Mouse (Mus musculus) spleen, postnatal 14 days (tissue): Measurements from ENCODE around the gene Llgl1.

ENCODE experiments used
- DNase-seq, 2 experiments: peaks; one replicate each; pipeline ENCODE4 v3.0.0; 2021 to 2022; ENCODE audit warnings: low spot score in 2 of 2

Gene Llgl1

DNA sequence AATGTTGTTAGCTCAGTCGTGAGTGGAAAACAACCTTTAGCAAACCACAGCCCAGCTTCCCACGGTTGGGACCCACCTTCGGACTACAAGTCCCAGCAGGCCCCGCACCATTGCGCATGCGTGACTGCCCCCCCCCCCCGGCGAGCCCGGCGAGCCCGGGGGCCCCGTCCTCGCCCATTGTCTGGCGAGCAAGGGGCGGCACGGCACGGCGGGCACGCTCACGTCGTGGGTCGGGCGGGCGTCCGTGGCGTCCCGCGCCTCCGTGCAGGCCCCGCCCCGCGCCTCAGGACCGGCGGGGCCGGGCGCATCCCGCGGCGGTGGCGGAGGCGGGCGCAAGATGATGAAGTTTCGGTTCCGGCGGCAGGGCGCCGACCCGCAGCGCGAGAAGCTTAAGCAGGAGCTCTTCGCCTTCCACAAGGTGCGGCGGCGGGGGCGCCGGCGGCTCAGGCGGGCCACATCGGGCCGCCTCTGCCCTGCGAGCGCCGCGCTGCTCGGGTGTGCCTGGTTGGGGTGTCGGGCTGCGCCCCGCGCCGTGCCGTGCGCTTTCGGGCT lies at the start of gene Llgl1:
Gene Llgl1 (plus strand): TSS at position 200 of the 552 bp plus-strand sequence.
- peak; percentile 60 to 79 for DNase-seq

DNA sequence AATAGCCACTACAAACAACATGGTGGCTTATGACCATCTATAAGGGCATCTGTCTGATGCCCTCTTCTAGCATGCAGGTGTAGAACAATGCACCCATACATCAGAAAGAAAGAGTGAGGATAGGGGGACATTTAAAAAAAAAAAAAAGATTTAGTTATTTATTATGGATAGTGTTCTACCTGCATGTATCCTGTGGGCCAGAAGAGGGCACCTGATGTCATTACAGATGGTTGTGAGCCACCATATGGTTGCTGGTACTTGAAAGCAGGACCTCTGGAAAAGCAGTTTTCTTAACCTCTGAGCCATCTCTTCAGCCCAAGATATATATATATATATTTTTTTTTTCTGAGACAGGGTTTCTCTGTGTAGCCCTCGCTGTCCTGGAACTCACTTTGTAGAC lies 3.4 kb upstream of the Llgl1 start:
- no peak for DNase-seq

DNA sequence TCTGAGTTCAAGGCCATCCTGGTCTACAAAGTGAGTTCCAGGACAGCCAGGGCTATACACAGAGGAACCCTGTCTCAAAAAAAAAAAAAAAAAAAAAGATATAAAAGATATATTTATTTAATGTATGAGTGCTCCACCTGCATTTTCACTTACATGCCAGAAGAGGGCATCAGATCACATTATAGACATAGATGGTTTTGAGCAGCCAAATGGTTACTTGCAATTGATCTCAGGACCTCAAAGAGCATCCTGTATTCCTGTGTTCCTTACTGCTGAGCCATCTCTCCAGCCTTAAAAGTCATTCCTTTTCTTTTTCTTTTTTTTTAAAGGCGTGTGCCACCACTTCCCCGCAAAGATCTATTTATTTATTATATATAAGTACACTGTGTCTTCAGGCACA lies 2.0 kb upstream of the Llgl1 start:
- DNase-seq: no peak

DNA sequence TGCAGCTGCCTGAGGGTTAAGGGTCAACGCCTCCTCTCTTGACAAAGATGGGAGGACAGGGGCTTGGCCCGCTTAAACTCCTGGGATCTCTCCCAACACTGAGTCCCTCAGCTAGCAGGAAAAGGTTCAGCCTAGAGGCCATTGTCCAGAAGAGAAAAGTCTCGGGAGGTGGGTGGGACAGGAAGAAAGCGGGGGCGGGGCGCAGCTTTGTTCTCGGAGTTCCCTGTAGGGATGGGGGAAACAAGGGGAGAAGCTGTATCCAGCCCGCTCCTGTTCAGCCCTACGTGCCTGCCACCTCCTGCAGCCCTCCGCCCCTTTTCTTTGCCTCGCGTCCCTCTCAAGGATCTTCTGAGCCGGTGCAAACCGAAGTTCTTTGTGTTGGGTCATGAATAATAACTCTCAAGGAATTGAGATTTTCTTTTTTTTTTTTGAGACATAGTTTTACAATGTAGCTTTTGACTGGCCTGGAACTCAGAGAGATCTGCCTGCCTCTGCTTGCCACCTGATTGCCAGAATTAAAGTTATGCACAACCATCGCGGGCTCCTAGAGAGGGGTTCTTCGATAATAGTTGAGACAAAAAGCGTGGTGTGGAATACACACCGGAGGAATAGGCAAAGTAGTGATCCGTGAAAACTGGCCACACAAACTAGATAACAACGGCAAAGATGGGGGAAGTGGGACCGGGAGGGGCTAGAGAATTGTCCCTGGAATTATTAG lies 558 bp upstream of the Llgl1 start:
- no peak for DNase-seq

DNA sequence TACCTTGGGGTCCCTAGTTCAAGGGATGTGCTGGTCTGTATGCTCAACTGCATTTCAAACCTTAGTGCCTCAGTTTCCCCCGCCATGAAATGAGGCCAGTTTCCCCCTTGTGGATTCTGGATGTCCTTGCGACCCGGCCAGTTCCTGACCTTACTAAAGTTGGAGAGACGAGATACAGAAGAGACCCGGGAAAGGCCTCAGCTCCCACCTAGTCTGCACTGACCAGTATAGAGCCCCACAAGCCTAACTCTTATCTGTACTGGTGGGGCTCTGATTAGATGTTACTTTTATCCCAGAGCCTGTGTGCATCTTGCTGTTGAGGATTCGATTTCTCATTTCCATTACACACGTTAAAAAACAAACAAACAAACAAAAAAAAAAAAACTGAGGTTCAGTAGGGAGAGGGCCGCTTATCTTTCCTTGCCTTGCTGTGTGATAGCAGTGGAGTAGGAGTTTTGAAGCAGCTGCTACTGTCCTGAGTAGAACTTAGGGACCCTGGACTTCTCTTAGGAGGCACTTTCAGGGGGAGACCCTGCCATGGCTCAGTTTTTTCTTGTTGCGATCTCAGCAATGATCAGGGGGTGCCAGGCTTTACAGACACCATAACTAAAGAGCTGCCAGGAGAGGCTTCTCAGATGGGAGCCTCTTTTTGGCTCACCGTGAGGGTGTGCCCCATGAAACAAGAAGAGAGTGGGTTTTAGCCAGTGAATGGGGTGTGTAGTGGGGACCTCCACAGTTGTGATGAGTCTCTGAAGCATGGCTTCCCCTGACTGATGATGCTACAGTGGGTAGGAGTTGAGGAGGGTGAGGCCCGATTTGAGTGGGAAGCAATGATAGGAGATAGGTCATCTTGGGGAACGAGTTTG lies 1.0 kb downstream of the Llgl1 start:
- no peak for DNase-seq

DNA sequence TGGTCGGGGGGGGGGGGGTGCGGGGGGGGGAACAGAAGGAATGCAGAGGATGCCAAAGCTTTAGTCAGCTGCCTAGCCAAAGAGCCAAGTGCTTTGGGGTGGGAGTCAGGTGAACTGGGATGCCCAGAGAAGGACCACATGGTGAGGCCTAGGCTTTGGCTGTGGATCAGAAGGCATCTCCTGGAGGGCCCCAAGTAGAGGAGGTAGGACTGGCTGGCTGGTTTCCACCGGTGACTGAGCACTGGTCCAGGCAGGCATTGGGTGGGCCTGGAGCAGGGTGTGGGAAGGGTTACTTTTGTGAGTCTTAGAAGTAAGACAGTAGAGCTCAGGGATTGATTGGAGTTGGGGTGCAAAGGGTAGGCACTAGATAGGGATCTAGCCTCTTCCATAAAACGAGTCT lies 2.1 kb downstream of the Llgl1 start:
- DNase-seq: no peak

DNA sequence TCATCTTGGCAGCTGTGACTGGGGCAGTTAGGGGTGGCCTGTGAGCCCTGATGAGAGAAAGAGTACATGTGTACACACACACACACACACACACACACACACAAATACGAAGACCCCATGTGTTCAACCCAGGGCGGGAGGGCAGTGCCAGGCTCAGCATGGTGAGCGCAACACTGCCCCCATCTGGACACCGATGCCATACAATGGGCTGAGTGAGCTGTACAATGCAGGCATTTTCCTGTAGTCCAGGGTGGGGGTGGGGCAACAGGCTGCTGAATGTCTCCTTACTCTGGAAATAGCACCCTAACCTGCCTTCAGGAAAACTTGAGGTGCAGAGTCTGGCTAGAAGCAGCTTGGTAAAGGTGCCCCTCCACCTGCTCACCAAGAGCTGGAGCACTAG lies 3.6 kb downstream of the Llgl1 start:
- DNase-seq: peak; percentile 30 to 64

DNA sequence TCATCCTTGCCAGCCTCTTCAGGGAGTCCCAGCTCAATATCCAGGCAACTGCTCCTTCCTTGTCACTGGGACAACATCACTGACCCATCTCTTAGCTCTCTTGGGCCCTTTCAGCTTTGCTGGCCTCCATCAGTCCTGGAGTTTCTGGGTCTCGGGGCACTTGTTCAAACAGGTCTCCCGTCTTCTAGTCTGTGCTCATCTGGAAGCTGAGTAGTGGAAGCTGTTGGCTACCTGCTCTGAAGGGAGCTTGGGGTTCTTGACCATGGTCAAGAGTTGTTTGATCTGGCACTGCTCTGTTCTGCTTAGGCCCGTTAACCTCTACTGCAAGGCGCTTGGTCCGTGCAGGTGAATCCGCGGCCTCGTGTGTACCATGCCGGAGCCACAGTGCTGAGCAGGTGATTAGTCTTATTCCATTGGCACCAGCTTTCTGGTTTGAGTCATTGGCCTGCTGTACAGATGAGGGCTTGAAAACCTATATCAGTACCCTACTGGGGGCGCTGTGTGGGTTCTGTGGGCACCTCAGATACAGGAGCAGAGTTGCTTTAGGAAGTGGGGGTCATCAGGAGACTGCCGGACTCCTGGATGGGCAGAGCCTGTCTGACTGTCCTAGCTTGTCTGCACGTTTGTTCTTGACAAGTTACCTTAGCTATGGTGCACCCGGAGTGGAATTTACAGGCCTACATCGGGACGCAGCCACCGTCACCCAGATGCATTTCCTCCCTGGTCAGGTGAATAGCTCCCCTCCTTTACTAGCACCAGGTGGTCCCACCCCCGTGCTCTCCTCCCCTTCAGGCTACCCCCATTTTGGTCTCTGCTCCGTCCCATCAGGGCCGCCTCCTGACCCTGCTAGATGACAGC lies 4.7 kb downstream of the Llgl1 start:
- DNase-seq: peak in 1 of 2 experiments; percentile 5

DNA sequence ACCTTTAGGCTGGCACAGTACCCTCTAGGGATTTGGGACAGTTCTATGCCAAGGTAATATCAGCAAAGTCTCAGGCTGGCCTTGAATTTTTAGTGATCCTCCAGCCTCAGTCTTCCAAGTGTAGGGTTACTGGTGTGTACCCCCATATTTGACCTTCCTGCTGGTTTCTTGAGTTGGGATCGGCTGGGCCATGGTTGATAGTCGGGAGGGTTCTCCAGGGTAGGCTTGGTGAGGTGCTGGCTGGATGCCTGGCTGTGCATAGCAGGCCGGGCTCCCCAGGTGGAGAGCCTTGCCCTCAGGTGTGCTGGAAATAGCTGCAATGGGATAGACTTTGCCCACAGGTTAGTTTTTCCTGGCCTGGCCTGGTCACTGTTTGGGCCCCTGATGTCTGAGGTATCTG lies 5.7 kb downstream of the Llgl1 start:
- peak in 1 of 2 experiments; percentile 4 for DNase-seq

DNA sequence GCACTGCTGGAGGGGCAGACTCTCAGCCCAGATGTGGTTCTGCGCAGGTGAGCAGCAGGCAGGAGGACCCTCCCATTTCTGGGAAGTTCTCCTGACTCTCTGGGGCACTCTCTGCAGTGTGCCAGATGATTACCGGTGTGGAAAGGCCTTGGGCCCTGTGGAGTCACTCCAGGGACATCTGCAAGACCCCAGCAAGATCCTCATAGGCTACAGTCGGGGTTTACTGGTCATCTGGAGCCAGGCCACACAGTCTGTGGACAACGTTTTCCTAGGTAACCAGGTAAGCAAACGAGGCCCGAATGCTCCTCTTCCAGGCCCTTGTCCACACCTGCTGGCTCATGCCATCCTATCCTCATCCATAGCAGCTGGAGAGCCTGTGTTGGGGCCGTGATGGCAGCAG lies 6.6 kb downstream of the Llgl1 start:
- DNase-seq: peak in 1 of 2 experiments; percentile 5

DNA sequence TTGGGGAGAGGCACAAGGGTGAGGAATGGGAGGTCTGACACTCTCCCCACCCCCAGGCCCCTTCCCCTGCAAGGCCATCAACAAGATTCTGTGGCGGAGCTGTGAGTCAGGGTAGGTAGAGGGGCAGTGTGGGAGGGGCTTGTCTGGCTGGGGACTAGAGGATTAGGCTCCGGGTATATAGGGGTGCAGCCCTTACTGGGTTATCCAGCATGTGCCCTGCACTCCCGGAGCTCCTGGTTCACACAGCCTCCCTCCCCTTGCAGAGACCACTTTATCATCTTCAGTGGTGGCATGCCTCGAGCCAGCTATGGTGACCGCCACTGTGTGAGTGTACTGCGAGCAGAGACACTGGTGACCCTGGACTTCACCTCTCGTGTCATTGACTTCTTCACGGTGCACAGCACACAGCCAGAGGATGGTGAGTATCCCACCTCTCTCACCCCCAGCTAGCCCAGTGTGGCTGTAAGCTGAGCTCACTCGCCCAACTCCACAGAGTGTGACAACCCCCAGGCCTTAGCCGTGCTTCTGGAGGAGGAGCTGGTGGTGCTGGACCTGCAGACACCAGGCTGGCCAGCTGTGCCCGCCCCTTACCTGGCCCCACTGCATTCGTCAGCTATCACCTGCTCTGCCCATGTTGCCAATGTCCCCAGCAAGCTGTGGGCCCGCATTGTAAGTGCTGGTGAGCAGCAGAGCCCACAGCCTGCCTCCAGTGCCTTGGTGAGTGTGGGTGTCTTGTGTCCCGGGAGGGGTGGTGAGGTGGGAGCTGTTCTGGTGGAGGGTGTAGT lies 7.4 kb downstream of the Llgl1 start:
- DNase-seq: peak in 1 of 2 experiments; percentile 5

DNA sequence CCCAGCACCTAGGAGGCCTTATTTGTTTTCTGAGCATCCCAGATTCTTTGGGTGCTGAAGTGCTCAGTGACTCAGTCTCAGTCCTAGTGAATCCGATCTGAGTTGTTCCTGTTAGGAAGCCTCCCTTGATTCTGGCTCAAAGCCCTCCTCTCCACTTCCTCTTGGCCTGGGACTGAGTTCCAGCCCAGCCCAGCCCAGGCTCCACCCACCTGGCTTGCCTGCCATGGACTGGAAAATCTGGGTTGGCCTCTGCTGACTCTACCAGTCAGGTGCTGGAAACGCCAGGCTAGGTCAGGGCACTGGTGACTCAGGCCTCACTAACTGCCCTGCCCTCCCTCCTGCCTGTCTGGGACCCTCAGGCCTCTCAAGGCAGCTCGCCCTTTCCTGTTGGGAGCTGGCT lies 8.1 kb downstream of the Llgl1 start:
- DNase-seq: no peak

DNA sequence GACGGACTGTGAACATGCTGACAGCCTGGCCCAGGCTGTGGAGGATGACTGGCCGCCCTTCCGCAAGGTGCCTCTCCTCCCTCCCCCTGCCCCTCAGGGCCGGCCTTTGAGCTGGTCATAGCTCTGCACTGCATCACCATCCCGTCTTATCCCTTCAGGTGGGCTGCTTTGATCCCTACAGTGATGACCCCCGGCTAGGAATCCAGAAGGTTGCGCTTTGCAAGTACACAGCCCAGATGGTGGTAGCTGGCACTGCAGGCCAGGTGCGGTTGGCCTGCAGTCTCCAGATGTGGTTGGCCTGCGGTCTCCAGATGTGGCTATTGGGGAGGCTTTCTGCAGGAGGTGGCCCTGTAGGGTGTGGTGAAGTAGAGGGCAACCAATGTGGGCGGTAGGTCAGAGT lies 9.1 kb downstream of the Llgl1 start:
- no peak for DNase-seq

DNA sequence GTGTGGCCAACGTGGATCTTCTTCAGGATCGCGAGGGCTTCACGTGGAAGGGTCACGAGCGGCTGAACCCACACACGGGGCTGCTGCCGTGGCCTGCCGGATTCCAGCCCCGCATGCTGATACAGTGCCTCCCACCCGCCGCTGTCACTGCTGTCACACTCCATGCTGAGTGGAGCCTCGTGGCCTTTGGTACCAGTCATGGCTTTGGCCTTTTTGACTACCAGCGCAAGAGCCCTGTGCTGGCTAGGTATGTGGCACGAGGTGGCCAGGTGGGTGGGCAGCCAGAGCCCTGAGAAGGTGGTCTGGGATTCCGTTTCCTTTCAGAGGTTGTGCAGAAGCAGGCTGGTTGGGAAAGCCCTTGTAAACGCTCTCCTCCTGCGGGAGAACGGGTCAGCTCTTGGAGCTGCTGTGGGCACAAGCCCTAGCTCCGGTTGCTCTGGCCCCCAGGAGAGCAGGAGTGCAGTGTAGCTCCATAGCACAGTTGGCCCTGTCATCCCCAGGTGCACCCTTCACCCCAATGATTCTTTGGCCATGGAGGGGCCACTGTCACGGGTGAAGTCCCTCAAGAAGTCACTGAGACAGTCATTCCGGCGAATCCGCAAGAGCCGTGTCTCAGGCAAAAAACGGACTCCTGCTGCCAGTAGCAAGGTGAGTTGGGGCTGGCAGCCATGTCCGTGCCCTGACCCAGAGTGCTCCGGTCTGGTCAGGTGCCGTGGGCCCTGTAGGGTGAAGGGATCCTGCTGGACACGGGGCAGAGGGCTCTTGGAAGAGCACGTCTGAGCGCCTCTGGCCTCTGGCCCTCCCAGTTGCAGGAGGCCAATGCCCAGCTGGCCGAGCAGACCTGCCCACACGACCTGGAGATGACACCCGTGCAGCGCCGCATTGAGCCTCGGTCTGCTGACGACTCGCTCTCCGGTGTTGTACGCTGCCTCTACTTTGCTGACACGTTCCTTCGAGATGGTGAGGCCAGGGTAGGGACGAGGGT lies 10.2 kb downstream of the Llgl1 start:
- no peak for DNase-seq

DNA sequence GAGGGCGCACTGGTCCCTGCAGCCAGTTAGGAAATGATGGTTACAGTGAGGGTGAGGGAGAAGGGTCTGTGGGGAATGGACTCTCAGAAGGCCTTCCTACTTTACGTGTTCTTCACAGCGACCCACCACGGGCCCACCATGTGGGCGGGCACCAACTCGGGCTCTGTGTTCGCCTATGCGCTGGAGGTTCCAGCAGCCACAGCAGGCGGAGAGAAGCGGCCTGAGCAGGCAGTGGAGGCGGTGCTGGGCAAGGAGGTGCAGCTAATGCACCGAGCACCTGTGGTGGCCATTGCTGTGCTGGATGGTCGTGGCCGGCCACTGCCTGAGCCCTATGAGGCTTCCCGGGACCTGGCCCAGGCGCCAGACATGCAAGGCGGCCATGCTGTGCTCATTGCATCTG lies 11.7 kb downstream of the Llgl1 start:
- no peak for DNase-seq

DNA sequence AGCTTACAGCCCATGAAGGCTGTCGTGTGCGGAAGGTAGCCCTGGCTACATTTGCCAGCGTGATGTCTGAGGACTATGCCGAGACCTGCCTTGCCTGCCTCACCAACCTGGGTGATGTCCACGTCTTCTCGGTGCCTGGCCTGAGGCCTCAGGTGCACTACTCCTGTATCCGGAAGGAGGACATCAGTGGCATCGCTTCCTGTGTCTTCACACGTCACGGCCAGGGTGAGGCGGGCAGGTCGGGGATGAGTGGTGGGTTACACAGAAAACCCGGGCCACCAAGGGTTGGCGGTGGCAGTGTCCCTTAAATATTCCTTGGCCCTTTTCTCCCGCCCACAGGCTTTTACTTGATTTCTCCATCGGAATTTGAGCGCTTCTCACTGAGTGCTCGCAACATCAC lies 12.5 kb downstream of the Llgl1 start:
- no peak for DNase-seq

DNA sequence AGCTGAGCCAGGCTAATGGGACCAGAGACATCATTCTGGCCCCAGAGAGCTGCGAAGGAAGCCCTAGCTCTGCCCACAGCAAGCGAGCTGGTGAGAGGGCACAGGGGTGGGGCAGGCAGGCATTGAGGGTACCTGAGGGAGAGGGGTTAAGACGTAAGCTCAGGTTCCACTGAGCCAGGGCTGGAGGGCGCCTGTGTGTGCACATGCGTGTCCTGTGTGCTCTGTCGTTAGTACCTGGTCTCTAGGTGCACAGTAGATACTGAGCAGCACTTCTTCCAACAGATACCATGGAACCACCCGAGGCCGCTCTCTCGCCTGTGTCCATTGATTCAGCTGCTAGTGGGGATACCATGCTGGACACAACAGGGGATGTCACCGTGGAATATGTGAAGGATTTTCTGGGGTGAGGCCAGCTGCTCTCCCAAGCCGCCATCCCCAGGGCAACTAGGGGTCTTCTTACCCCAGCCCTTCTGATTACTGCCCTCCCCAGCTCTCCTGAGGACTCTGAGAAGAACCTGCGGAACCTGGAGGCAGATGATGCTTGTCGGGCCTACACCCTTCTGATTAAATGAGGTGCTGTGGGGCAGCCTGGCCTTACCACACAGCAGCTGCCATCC lies 13.2 kb downstream of the Llgl1 start:
- DNase-seq: no peak

DNA sequence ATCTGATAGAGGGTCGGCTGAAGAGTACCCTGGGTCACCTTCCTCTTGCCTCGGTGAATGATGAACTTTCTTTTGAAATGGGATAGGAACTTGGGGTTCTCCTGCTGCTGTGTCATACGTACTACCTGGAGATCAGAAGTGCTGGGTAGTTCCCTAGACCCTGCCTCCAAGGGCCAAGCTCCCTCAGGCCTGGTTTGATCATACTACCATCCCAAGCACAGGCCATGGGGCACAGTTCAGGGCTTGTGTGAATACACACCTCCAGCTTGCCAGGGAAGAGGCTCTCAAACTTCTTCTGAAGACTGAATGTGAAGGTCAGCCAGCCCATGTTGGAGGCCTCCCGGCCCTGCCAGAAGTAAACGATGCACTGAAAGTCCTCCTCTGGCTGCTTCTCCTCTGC lies 16.3 kb downstream of the Llgl1 start:
- no peak for DNase-seq

DNA sequence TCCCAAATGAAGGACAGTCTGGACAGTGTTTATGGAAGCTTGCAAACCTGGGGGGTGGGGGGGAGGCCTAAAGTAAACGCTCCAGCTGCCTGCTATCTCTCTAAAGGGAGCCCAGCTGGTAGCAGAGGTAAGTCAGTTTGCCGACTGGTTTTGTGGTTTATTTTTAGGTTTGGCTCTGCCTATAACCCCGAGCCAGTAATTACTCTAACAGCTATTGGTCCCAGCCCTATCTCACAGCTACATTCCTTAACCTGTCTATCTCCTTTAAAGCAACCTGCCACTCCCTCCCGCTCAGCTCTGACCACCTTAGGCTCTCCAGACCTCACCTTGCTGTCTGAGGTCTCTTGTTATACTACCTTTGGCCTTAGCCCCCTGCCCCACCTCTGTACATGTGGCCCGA lies 19.7 kb downstream of the Llgl1 start:
- no peak for DNase-seq
